In genomic region chr11:80713705-80714104, GRCm38 (mm10) we compare ENCODE assay signal across 24 mouse cellular contexts.
DNase-seq lines count a peak whose midpoint lies in the region; ATAC-seq and TF ChIP-seq lines count a peak whose summit lies in the region.
"Had no signal": no experiment of that assay in that cellular context is flagged by ENCODE, and none has a peak within 500 bp of the region (broad histone marks: within the 10 kb centered on the region; RNA-seq: fewer than 3 reads in every experiment).

No protein-coding gene starts in this region.

- no peaks in the 10 kb centered on the region for H3K27me3 ChIP-seq in limb, embryonic 14.5 days (ENCODE audit: control insufficient read depth, insufficient read depth, low read length)
- no peaks in the 10 kb centered on the region for H3K27me3 ChIP-seq in limb, embryonic 10.5 days (ENCODE audit: low read depth, poor library complexity, severe bottlenecking)
- H3K27me3 ChIP-seq in stomach, embryonic 14.5 days (ENCODE audit: control insufficient read depth, insufficient read depth, low read length) = no peaks in the 10 kb centered on the region
- no peaks in the 10 kb centered on the region for H3K27me3 ChIP-seq in cerebellum, adult 2 months (ENCODE audit: control insufficient read depth, insufficient read depth, low read length)
- H3K27me3 ChIP-seq: embryonic facial prominence, embryonic 13.5 days; forebrain, embryonic 12.5 days; heart, embryonic 13.5 days; hindbrain, embryonic 12.5 days; limb, embryonic 15.5 days; liver, embryonic 15.5 days; midbrain, embryonic 12.5 days had no signal

- 0 out of 2 replicates have a peak overlapping the region, but pooled peaks have one; percentile 8 for H3K27ac ChIP-seq in limb, embryonic 14.5 days (replicated peaks; ENCODE audit: low read depth, low read length)
- no peak overlapping the region for H3K27ac ChIP-seq in limb, embryonic 10.5 days
- H3K27ac ChIP-seq in stomach, embryonic 14.5 days (ENCODE audit: low read length) = no peak overlapping the region
- no peak overlapping the region for H3K27ac ChIP-seq in cerebellum, adult 2 months (ENCODE audit: insufficient read depth, low read length)
- H3K27ac ChIP-seq: embryonic facial prominence, embryonic 13.5 days; forebrain, embryonic 12.5 days; heart, embryonic 13.5 days; hindbrain, embryonic 12.5 days; limb, embryonic 15.5 days; liver, embryonic 15.5 days; midbrain, embryonic 12.5 days had no signal

- 70% methylated on average over 1 of the region's 1 CpGs for WGBS in limb, embryonic 14.5 days
- WGBS in limb, embryonic 10.5 days = 84% methylated on average over 1 of the region's 1 CpGs
- 41% methylated on average over 1 of the region's 1 CpGs for WGBS in stomach, embryonic 14.5 days
- 79% methylated on average over 1 of the region's 1 CpGs for WGBS in cerebellum, adult 2 months

- no peak for TF ChIP-seq CTCF in cerebellum, adult 2 months (IDR thresholded peaks at IDR 0.05; ENCODE audit: borderline replicate concordance, insufficient read depth, low read depth, low read length)

- no peaks in the 10 kb centered on the region for H3K36me3 ChIP-seq in limb, embryonic 14.5 days (ENCODE audit: control insufficient read depth, insufficient read depth, low read length)
- H3K36me3 ChIP-seq in limb, embryonic 10.5 days = no peaks in the 10 kb centered on the region
- H3K36me3 ChIP-seq in stomach, embryonic 14.5 days (ENCODE audit: control insufficient read depth, insufficient read depth, low read length) = no peaks in the 10 kb centered on the region
- H3K36me3 ChIP-seq: embryonic facial prominence, embryonic 13.5 days; forebrain, embryonic 12.5 days; heart, embryonic 13.5 days; hindbrain, embryonic 12.5 days; limb, embryonic 15.5 days; liver, embryonic 15.5 days; midbrain, embryonic 12.5 days had no signal

- no peak for ATAC-seq in limb, embryonic 14.5 days (ENCODE audit: low FRiP score, low read depth)
- peak; percentile 87; the same call in 1 of the 2 replicates for ATAC-seq in stomach, embryonic 14.5 days (ENCODE audit: insufficient number of reproducible peaks, insufficient read depth, low FRiP score, low read depth)
- ATAC-seq: activated CD4-positive, CD25-positive, alpha-beta regulatory T cell, adult 4 months had no signal

- H3K4me2 ChIP-seq in limb, embryonic 14.5 days (replicated peaks; ENCODE audit: low read depth, low read length, severe bottlenecking) = no peak overlapping the region
- H3K4me2 ChIP-seq in stomach, embryonic 14.5 days (replicated peaks; ENCODE audit: low read depth, low read length) = no peak overlapping the region
- H3K4me2 ChIP-seq: embryonic facial prominence, embryonic 13.5 days; forebrain, embryonic 12.5 days; heart, embryonic 13.5 days; hindbrain, embryonic 12.5 days; limb, embryonic 15.5 days; liver, embryonic 15.5 days; midbrain, embryonic 12.5 days had no signal

- H3K9me3 ChIP-seq in limb, embryonic 14.5 days (ENCODE audit: control insufficient read depth, low read length) = no peaks in the 10 kb centered on the region
- no peaks in the 10 kb centered on the region for H3K9me3 ChIP-seq in limb, embryonic 10.5 days (replicated peaks)
- H3K9me3 ChIP-seq in stomach, embryonic 14.5 days (ENCODE audit: control insufficient read depth, low read depth, low read length) = no peaks in the 10 kb centered on the region
- H3K9me3 ChIP-seq: embryonic facial prominence, embryonic 13.5 days; forebrain, embryonic 12.5 days; heart, embryonic 13.5 days; hindbrain, embryonic 12.5 days; limb, embryonic 15.5 days; liver, embryonic 15.5 days; midbrain, embryonic 12.5 days had no signal

- no peak for TF ChIP-seq POLR2A in limb, embryonic 14.5 days (IDR thresholded peaks at IDR 0.05; ENCODE audit: borderline replicate concordance, extremely low read depth, insufficient read depth, insufficient read length)
- no peak for TF ChIP-seq POLR2A in cerebellum, adult 2 months (IDR thresholded peaks at IDR 0.05; ENCODE audit: borderline replicate concordance, insufficient read depth, low read length)

- no peaks in the 10 kb centered on the region for H3K4me1 ChIP-seq in limb, embryonic 14.5 days (ENCODE audit: control insufficient read depth, insufficient read depth, low read length)
- H3K4me1 ChIP-seq in limb, embryonic 10.5 days = no peaks in the 10 kb centered on the region
- no peaks in the 10 kb centered on the region for H3K4me1 ChIP-seq in stomach, embryonic 14.5 days (ENCODE audit: control insufficient read depth, insufficient read depth, low read length)
- H3K4me1 ChIP-seq in cerebellum, adult 2 months (ENCODE audit: control insufficient read depth, insufficient read depth, low read length) = no peaks in the 10 kb centered on the region
- H3K4me1 ChIP-seq: embryonic facial prominence, embryonic 13.5 days; forebrain, embryonic 12.5 days; hindbrain, embryonic 12.5 days; limb, embryonic 15.5 days; liver, embryonic 15.5 days; midbrain, embryonic 12.5 days had no signal

- H3K9ac ChIP-seq in limb, embryonic 14.5 days (ENCODE audit: low read depth, low read length, severe bottlenecking) = no peak overlapping the region
- no peak overlapping the region for H3K9ac ChIP-seq in stomach, embryonic 14.5 days (replicated peaks; ENCODE audit: low read depth, low read length)
- H3K9ac ChIP-seq: embryonic facial prominence, embryonic 13.5 days; forebrain, embryonic 12.5 days; heart, embryonic 13.5 days; hindbrain, embryonic 12.5 days; limb, embryonic 15.5 days; liver, embryonic 15.5 days; midbrain, embryonic 12.5 days had no signal

- DNase-seq in limb, embryonic 14.5 days (ENCODE audit: low spot score) = no peak
- DNase-seq in limb, embryonic 10.5 days (ENCODE audit: low spot score) = no peak
- peak; percentile 49 for DNase-seq in lung, postnatal 36 days
- DNase-seq in lung, postnatal 4 days = no peak
- no peak for DNase-seq in frontal cortex, postnatal 36 days (ENCODE audit: low spot score in 2 of 2)
- no peak for DNase-seq in cerebellum, adult 2 months
- DNase-seq: adrenal gland, adult 8-10 months; cerebellum, adult 18-20 months; cerebellum, postnatal 36 days; embryo, embryonic 11 days; heart, postnatal 14 days; kidney, adult 9 months; layer of hippocampus, adult 9-11 months; thymus, postnatal 25 days had no signal

- H3K4me3 ChIP-seq in limb, embryonic 14.5 days (replicated peaks; ENCODE audit: low read length) = no peak overlapping the region
- no peak overlapping the region for H3K4me3 ChIP-seq in limb, embryonic 10.5 days
- H3K4me3 ChIP-seq in stomach, embryonic 14.5 days (ENCODE audit: low read depth, low read length) = no peak overlapping the region
- no peak overlapping the region for H3K4me3 ChIP-seq in cerebellum, adult 2 months (replicated peaks; ENCODE audit: insufficient read depth, low read depth, low read length)
- H3K4me3 ChIP-seq: embryonic facial prominence, embryonic 13.5 days; erythroblast, embryonic 14.5 days; forebrain, embryonic 12.5 days; heart, embryonic 13.5 days; hindbrain, embryonic 12.5 days; limb, embryonic 15.5 days; liver, embryonic 15.5 days; midbrain, embryonic 12.5 days had no signal
